Mouse (Mus musculus) left cerebral cortex, postnatal 4 days (tissue): Measurements from ENCODE around the gene Tgm2. TPM values are rescaled to one million over a fixed set of nuclear protein-coding genes. Genes with fewer than 3 reads are reported as not detected.

Experiments
- DNase-seq: peaks from one replicate; pipeline ENCODE4 v3.0.0-alpha.2; 2022
- intact Hi-C: fragments of 180-260 bp; cut with DNase I; formaldehyde crosslinking; loops from one replicate; pipeline ENCODE4 v1.15.1; 2025
- total RNA-seq, 2 experiments: library from RNA; stranded (reverse); gene quantifications; 2 replicates each; pipeline ENCODE4 v1.2.3; 2021

Tgm2 gene
- 1 to 10 TPM; 7.0 to 9.7 TPM for total RNA-seq

GRCm38 (mm10) chr2:158146223-158146622, at the start of gene Tgm2:
Tgm2 (minus strand) TSS chr2:158146436.
- peak; percentile 75 for DNase-seq
- intact Hi-C loops: no loop called here

- intact Hi-C loops: no loop called here
- peak; percentile 53 for DNase-seq
These were observed 48.9 kb upstream of the Tgm2 start for GRCm38 (mm10) chr2:158194945-158195640.

GRCm38 (mm10) chr2:158193611-158194336, 47.5 kb upstream of the Tgm2 start:
- no peak for DNase-seq

GRCm38 (mm10) chr2:158191098-158191497, 44.9 kb upstream of the Tgm2 start:
- intact Hi-C loops: no loop called here
- no peak for DNase-seq

More at GRCm38 (mm10) chr2:158193611-158194336, 47.5 kb upstream of the Tgm2 start:
- intact Hi-C loops: no loop called here

GRCm38 (mm10) chr2:158189451-158189850, 43.2 kb upstream of the Tgm2 start:
- intact Hi-C loops: no loop called here
- DNase-seq: no peak

GRCm38 (mm10) chr2:158186206-158186871, 40.1 kb upstream of the Tgm2 start:
- intact Hi-C loops: no loop called here
- no peak for DNase-seq

GRCm38 (mm10) chr2:158183266-158183665, 37.0 kb upstream of the Tgm2 start:
- intact Hi-C loops: no loop called here
- DNase-seq: no peak

GRCm38 (mm10) chr2:158181932-158182331, 35.7 kb upstream of the Tgm2 start:
- DNase-seq: no peak
- intact Hi-C loops: no loop called here

- intact Hi-C loops: no loop called here
- peak; percentile 76 for DNase-seq
These were observed 34.6 kb upstream of the Tgm2 start for GRCm38 (mm10) chr2:158180797-158181196.

GRCm38 (mm10) chr2:158179370-158180111, 33.3 kb upstream of the Tgm2 start:
- DNase-seq: peak; percentile 69
- intact Hi-C loops: no loop called here

GRCm38 (mm10) chr2:158178696-158179369, 32.6 kb upstream of the Tgm2 start:
- peak; percentile 55 for DNase-seq
- intact Hi-C loops: no loop called here

- no peak for DNase-seq
- intact Hi-C loops: no loop called here
These were observed 31.9 kb upstream of the Tgm2 start for GRCm38 (mm10) chr2:158178139-158178538.

- intact Hi-C loops: no loop called here
- DNase-seq: no peak
These were observed 31.3 kb upstream of the Tgm2 start for GRCm38 (mm10) chr2:158177574-158177973.

- no peak for DNase-seq
- intact Hi-C loops: no loop called here
These were observed 30.5 kb upstream of the Tgm2 start for GRCm38 (mm10) chr2:158176763-158177162.

GRCm38 (mm10) chr2:158175433-158175832, 29.2 kb upstream of the Tgm2 start:
- intact Hi-C loops: no loop called here
- DNase-seq: no peak

GRCm38 (mm10) chr2:158174958-158175357, 28.7 kb upstream of the Tgm2 start:
- DNase-seq: no peak
- intact Hi-C loops: no loop called here

- intact Hi-C loops: no loop called here
- DNase-seq: no peak
These were observed 28.2 kb upstream of the Tgm2 start for GRCm38 (mm10) chr2:158174438-158174837.

GRCm38 (mm10) chr2:158170394-158170793, 24.2 kb upstream of the Tgm2 start:
- DNase-seq: no peak
- intact Hi-C loops: no loop called here

- intact Hi-C loops: no loop called here
These were observed 23.5 kb upstream of the Tgm2 start for GRCm38 (mm10) chr2:158169771-158170170.

GRCm38 (mm10) chr2:158169351-158169750, 23.1 kb upstream of the Tgm2 start:
- intact Hi-C loops: no loop called here
- no peak for DNase-seq

More at GRCm38 (mm10) chr2:158169771-158170170, 23.5 kb upstream of the Tgm2 start:
- no peak for DNase-seq
